Mouse (Mus musculus): ENCODE measurements around the gene Hint2. TPM values are rescaled to one million over a fixed set of nuclear protein-coding genes. Genes with fewer than 3 reads are reported as not detected.

Hint2 gene
- total RNA-seq, 4 experiments from 2014 or later, result 29.6 to 46.8 (median 41.6) TPM

GRCm38 (mm10) chr4:43655656-43656338, 469 bp downstream of the Hint2 start:
- DNase-seq (ENCODE audit: low spot score in 2 of 2), result peak in 1 of 2 experiments; percentile 28

- DNase-seq (ENCODE audit: low spot score in 2 of 2), result no peak
These were observed 2.9 kb downstream of the Hint2 start, which contains the start of gene Spag8 for GRCm38 (mm10) chr4:43653161-43654015. Spag8 (minus strand) TSS chr4:43653594.

- no peak for DNase-seq (ENCODE audit: low spot score in 2 of 2)
These were observed 3.5 kb downstream of the Hint2 start for GRCm38 (mm10) chr4:43652726-43653125.

GRCm38 (mm10) chr4:43649783-43650182, 6.5 kb downstream of the Hint2 start:
- no peak for DNase-seq (ENCODE audit: low spot score in 2 of 2)

GRCm38 (mm10) chr4:43640491-43640890, 15.8 kb downstream of the Hint2 start:
- peak in 1 of 2 experiments; percentile 0 for DNase-seq (ENCODE audit: low spot score in 2 of 2)

GRCm38 (mm10) chr4:43640076-43640475, 16.2 kb downstream of the Hint2 start:
- peak in 1 of 2 experiments; percentile 2 for DNase-seq (ENCODE audit: low spot score in 2 of 2)

- DNase-seq (ENCODE audit: low spot score in 2 of 2), result peak in 1 of 2 experiments; percentile 2
These were observed 19.5 kb downstream of the Hint2 start for GRCm38 (mm10) chr4:43636751-43637150.

- no peak for DNase-seq (ENCODE audit: low spot score in 2 of 2)
These were observed 21.5 kb downstream of the Hint2 start for GRCm38 (mm10) chr4:43634621-43635374.

- DNase-seq (ENCODE audit: low spot score in 2 of 2), result no peak
These were observed 22.5 kb downstream of the Hint2 start for GRCm38 (mm10) chr4:43633736-43634135.

- no peak for DNase-seq (ENCODE audit: low spot score in 2 of 2)
These were observed 23.0 kb downstream of the Hint2 start for GRCm38 (mm10) chr4:43633296-43633695.

GRCm38 (mm10) chr4:43631956-43632920, 24.0 kb downstream of the Hint2 start:
- DNase-seq (ENCODE audit: low spot score in 2 of 2), result no peak

GRCm38 (mm10) chr4:43631046-43631955, 25.0 kb downstream of the Hint2 start, which contains the start of gene Npr2:
Npr2 (plus strand) TSS chr4:43631935.
- DNase-seq (ENCODE audit: low spot score in 2 of 2), result no peak

- DNase-seq (ENCODE audit: low spot score in 2 of 2), result peak in 1 of 2 experiments; percentile 21
These were observed 25.6 kb downstream of the Hint2 start for GRCm38 (mm10) chr4:43630671-43631045.

GRCm38 (mm10) chr4:43630030-43630581, 26.2 kb downstream of the Hint2 start:
- peak; percentile 56 to 77 for DNase-seq (ENCODE audit: low spot score in 2 of 2)

- DNase-seq (ENCODE audit: low spot score in 2 of 2), result peak in 1 of 2 experiments; percentile 27
These were observed 27.0 kb downstream of the Hint2 start for GRCm38 (mm10) chr4:43629106-43629817.

GRCm38 (mm10) chr4:43620146-43620778, 36.0 kb downstream of the Hint2 start:
- DNase-seq (ENCODE audit: low spot score in 2 of 2), result no peak

GRCm38 (mm10) chr4:43613060-43613730, 43.1 kb downstream of the Hint2 start:
- no peak for DNase-seq (ENCODE audit: low spot score in 2 of 2)
